Mouse (Mus musculus): Measurements from ENCODE around the gene Ppp1cc. TPM values are rescaled to one million over a fixed set of nuclear protein-coding genes. Genes with fewer than 3 reads are reported as not detected.

The Ppp1cc gene
- polyA plus RNA-seq (2015; fragmentation: Nextera tagmentation; extraction: Ambion mirVana), result 104 and 112 TPM in 2 replicates

GRCm38 (mm10) chr5:122157827-122158381, at the start of gene Ppp1cc:
Ppp1cc (plus strand) TSS chr5:122158278.
- peak; percentile 94 for ATAC-seq (ENCODE audit: low FRiP score, low TSS enrichment)
- Histone ChIP-seq H3K9ac (ENCODE audit: low read length) (peak within 1 kb of the TSS; percentile 96), H3K9me3 (ENCODE audit: control insufficient read depth, low read length) (no peaks in the 10 kb centered on the region), H3K27me3 (ENCODE audit: control insufficient read depth, insufficient read depth, low read length) (no peaks in the 10 kb centered on the region), H3K27ac (replicated peaks) (peak within 1 kb of the TSS; percentile 84), H3K36me3 (ENCODE audit: control insufficient read depth, insufficient read depth, low read length) (0 out of 2 replicates have a peak, but pooled peaks cover 2% of the 10 kb centered on the region), H3K4me1 (replicated peaks; ENCODE audit: control insufficient read depth, insufficient read depth) (peaks cover 8% of the 10 kb centered on the region; the same call in 1 of the 2 replicates), H3K4me2 (replicated peaks; ENCODE audit: low read depth) (peak within 1 kb of the TSS; percentile 73), H3K4me3 (ENCODE audit: low read depth, low read length) (peak within 1 kb of the TSS; percentile 84)
- WGBS, result under 1% methylated on average over 37 of the region's 54 CpGs
- peak; percentile 98 for DNase-seq (ENCODE audit: low spot score)
- peak; percentile 54 for TF ChIP-seq CTCF (IDR thresholded peaks at IDR 0.05; ENCODE audit: low read depth)
- TF ChIP-seq EP300 (optimal IDR thresholded peaks at IDR 0.05), result no peak

GRCm38 (mm10) chr5:122109325-122110060, 48.6 kb upstream of the Ppp1cc start:
- no peak for TF ChIP-seq CTCF (IDR thresholded peaks at IDR 0.05; ENCODE audit: low read depth)
- no peak for TF ChIP-seq EP300 (optimal IDR thresholded peaks at IDR 0.05)
- ATAC-seq (ENCODE audit: low FRiP score, low TSS enrichment) (no peak), DNase-seq (ENCODE audit: low spot score) (no peak)
- Histone ChIP-seq H3K4me2 (replicated peaks; ENCODE audit: low read depth) (no peak overlapping the region), H3K9ac (ENCODE audit: low read length) (no peak overlapping the region), H3K27ac (replicated peaks) (no peak overlapping the region), H3K27me3 (ENCODE audit: control insufficient read depth, insufficient read depth, low read length) (no peaks in the 10 kb centered on the region), H3K4me3 (ENCODE audit: low read depth, low read length) (no peak overlapping the region), H3K9me3 (ENCODE audit: control insufficient read depth, low read length) (no peaks in the 10 kb centered on the region), H3K4me1 (replicated peaks; ENCODE audit: control insufficient read depth, insufficient read depth) (no peaks in the 10 kb centered on the region), H3K36me3 (ENCODE audit: control insufficient read depth, insufficient read depth, low read length) (no peaks in the 10 kb centered on the region)
- 53% methylated on average over 16 of the region's 16 CpGs for WGBS

- Histone ChIP-seq H3K27ac (replicated peaks) (no peak overlapping the region), H3K27me3 (ENCODE audit: control insufficient read depth, insufficient read depth, low read length) (no peaks in the 10 kb centered on the region), H3K36me3 (ENCODE audit: control insufficient read depth, insufficient read depth, low read length) (no peaks in the 10 kb centered on the region), H3K4me3 (ENCODE audit: low read depth, low read length) (no peak overlapping the region), H3K9ac (ENCODE audit: low read length) (no peak overlapping the region), H3K9me3 (ENCODE audit: control insufficient read depth, low read length) (no peaks in the 10 kb centered on the region), H3K4me2 (replicated peaks; ENCODE audit: low read depth) (no peak overlapping the region), H3K4me1 (replicated peaks; ENCODE audit: control insufficient read depth, insufficient read depth) (no peaks in the 10 kb centered on the region)
- DNase-seq (ENCODE audit: low spot score) (no peak), ATAC-seq (ENCODE audit: low FRiP score, low TSS enrichment) (no peak)
- WGBS, result 92% methylated on average over 13 of the region's 13 CpGs
- TF ChIP-seq EP300 (optimal IDR thresholded peaks at IDR 0.05) (no peak), CTCF (IDR thresholded peaks at IDR 0.05; ENCODE audit: low read depth) (no peak)
Measured at GRCm38 (mm10) chr5:122110625-122111024, 47.5 kb upstream of the Ppp1cc start.

GRCm38 (mm10) chr5:122111091-122111932, 46.8 kb upstream of the Ppp1cc start:
- DNase-seq (ENCODE audit: low spot score) (no peak), ATAC-seq (ENCODE audit: low FRiP score, low TSS enrichment) (no peak)
- H3K4me1 ChIP-seq (replicated peaks; ENCODE audit: control insufficient read depth, insufficient read depth), result no peaks in the 10 kb centered on the region
- H3K36me3 ChIP-seq (ENCODE audit: control insufficient read depth, insufficient read depth, low read length), result no peaks in the 10 kb centered on the region
- no peak overlapping the region for H3K27ac ChIP-seq (replicated peaks)
- TF ChIP-seq CTCF (IDR thresholded peaks at IDR 0.05; ENCODE audit: low read depth), result no peak
- no peak for TF ChIP-seq EP300 (optimal IDR thresholded peaks at IDR 0.05)
- H3K4me2 ChIP-seq (replicated peaks; ENCODE audit: low read depth), result no peak overlapping the region
- no peak overlapping the region for H3K4me3 ChIP-seq (ENCODE audit: low read depth, low read length)
- H3K9ac ChIP-seq (ENCODE audit: low read length), result no peak overlapping the region
- H3K9me3 ChIP-seq (ENCODE audit: control insufficient read depth, low read length), result no peaks in the 10 kb centered on the region
- WGBS, result 61% methylated on average over 26 of the region's 26 CpGs
- H3K27me3 ChIP-seq (ENCODE audit: control insufficient read depth, insufficient read depth, low read length), result no peaks in the 10 kb centered on the region

- H3K36me3 ChIP-seq (ENCODE audit: control insufficient read depth, insufficient read depth, low read length), result no peaks in the 10 kb centered on the region
- ATAC-seq (ENCODE audit: low FRiP score, low TSS enrichment) (no peak), DNase-seq (ENCODE audit: low spot score) (no peak)
- H3K4me2 ChIP-seq (replicated peaks; ENCODE audit: low read depth), result no peak overlapping the region
- 27% methylated on average over 4 of the region's 4 CpGs for WGBS
- no peaks in the 10 kb centered on the region for H3K4me1 ChIP-seq (replicated peaks; ENCODE audit: control insufficient read depth, insufficient read depth)
- H3K27me3 ChIP-seq (ENCODE audit: control insufficient read depth, insufficient read depth, low read length), result no peaks in the 10 kb centered on the region
- H3K27ac ChIP-seq (replicated peaks), result no peak overlapping the region
- H3K9ac ChIP-seq (ENCODE audit: low read length), result no peak overlapping the region
- no peaks in the 10 kb centered on the region for H3K9me3 ChIP-seq (ENCODE audit: control insufficient read depth, low read length)
- H3K4me3 ChIP-seq (ENCODE audit: low read depth, low read length), result no peak overlapping the region
- no peak for TF ChIP-seq EP300 (optimal IDR thresholded peaks at IDR 0.05)
- no peak for TF ChIP-seq CTCF (IDR thresholded peaks at IDR 0.05; ENCODE audit: low read depth)
Measured at GRCm38 (mm10) chr5:122111933-122112248, 46.2 kb upstream of the Ppp1cc start.
